ENCODE assay signal across 19 mouse cellular contexts in genomic region chr9:41029827-41030226, GRCm38 (mm10). TPM values are rescaled to one million over a fixed set of nuclear protein-coding genes. Genes with fewer than 3 reads are reported as not detected.
DNase-seq lines count a peak whose midpoint lies in the region; ATAC-seq and TF ChIP-seq lines count a peak whose summit lies in the region.
"Had no signal": no experiment of that assay in that cellular context is flagged by ENCODE, and none has a peak within 500 bp of the region (broad histone marks: within the 10 kb centered on the region; RNA-seq: fewer than 3 reads in every experiment).

No protein-coding gene starts in this region.

- ATAC-seq in kidney, postnatal 0 days (replicated peaks; ENCODE audit: low FRiP score, low read depth) = no peak
- ATAC-seq in neural tube, embryonic 15.5 days (ENCODE audit: low FRiP score) = no peak
- ATAC-seq: forebrain, embryonic 14.5 days; Patski had no signal

- TF ChIP-seq RAD21 in MEL (IDR thresholded peaks at IDR 0.05; ENCODE audit: low read depth, low read length) = no peak; the same call in 1 of the 2 replicates

- no peaks in the 10 kb centered on the region for H3K36me3 ChIP-seq in kidney, postnatal 0 days (ENCODE audit: insufficient read depth, low read length)
- no peaks in the 10 kb centered on the region for H3K36me3 ChIP-seq in thymus, adult 2 months (ENCODE audit: control insufficient read depth, insufficient read depth, low read length)
- no peaks in the 10 kb centered on the region; a peak in 1 of 4 replicates for H3K36me3 ChIP-seq in MEL (ENCODE audit: control insufficient read depth in 1 of 2, insufficient read depth in 2 of 2, low read length in 2 of 2)
- H3K36me3 ChIP-seq in splenic B cell, adult 2 months (ENCODE audit: control insufficient read depth, insufficient read depth, low read length, poor library complexity, severe bottlenecking) = 0 out of 2 replicates have a peak, but pooled peaks cover 2% of the 10 kb centered on the region
- peaks cover 36% of the 10 kb centered on the region for H3K36me3 ChIP-seq in neural tube, embryonic 15.5 days
- H3K36me3 ChIP-seq: limb, embryonic 15.5 days; midbrain, embryonic 10.5 days had no signal

- H3K27me3 ChIP-seq in kidney, postnatal 0 days (ENCODE audit: insufficient read depth, low read length) = no peaks in the 10 kb centered on the region
- no peaks in the 10 kb centered on the region for H3K27me3 ChIP-seq in thymus, adult 2 months (ENCODE audit: control insufficient read depth, insufficient read depth, low read length)
- H3K27me3 ChIP-seq in MEL (ENCODE audit: control insufficient read depth in 1 of 2, insufficient read depth in 2 of 2, low read length in 2 of 2) = no peaks in the 10 kb centered on the region
- H3K27me3 ChIP-seq in splenic B cell, adult 2 months (ENCODE audit: control insufficient read depth, insufficient read depth, low read length, poor library complexity, severe bottlenecking) = no peaks in the 10 kb centered on the region
- H3K27me3 ChIP-seq in neural tube, embryonic 15.5 days (replicated peaks) = no peaks in the 10 kb centered on the region
- H3K27me3 ChIP-seq: limb, embryonic 15.5 days; Patski had no signal

- H3K4me2 ChIP-seq in kidney, postnatal 0 days (ENCODE audit: low read length) = no peak overlapping the region
- H3K4me2 ChIP-seq in neural tube, embryonic 15.5 days = no peak overlapping the region
- H3K4me2 ChIP-seq: limb, embryonic 15.5 days had no signal

- H3K27ac ChIP-seq in kidney, postnatal 0 days = no peak overlapping the region
- H3K27ac ChIP-seq in thymus, adult 2 months (ENCODE audit: control insufficient read depth, insufficient read depth, low read length) = no peak overlapping the region
- H3K27ac ChIP-seq in MEL (ENCODE audit: control insufficient read depth, low read depth, low read length) = no peak overlapping the region
- no peak overlapping the region for H3K27ac ChIP-seq in neural tube, embryonic 15.5 days (replicated peaks)
- H3K27ac ChIP-seq: gastrocnemius, adult 2 months; limb, embryonic 15.5 days; midbrain, embryonic 10.5 days had no signal

- H3K4me3 ChIP-seq in kidney, postnatal 0 days (replicated peaks; ENCODE audit: low read depth, low read length) = no peak overlapping the region
- H3K4me3 ChIP-seq in thymus, adult 2 months (ENCODE audit: control insufficient read depth, insufficient read depth, low read length) = no peak overlapping the region
- no peak overlapping the region for H3K4me3 ChIP-seq in MEL (ENCODE audit: control insufficient read depth in 1 of 2, insufficient read depth in 1 of 2, low read depth in 2 of 2, low read length in 2 of 2)
- H3K4me3 ChIP-seq in neural tube, embryonic 15.5 days (replicated peaks) = no peak overlapping the region
- H3K4me3 ChIP-seq: gastrocnemius, adult 2 months; limb, embryonic 15.5 days; midbrain, embryonic 10.5 days had no signal

- no peaks in the 10 kb centered on the region for H3K79me2 ChIP-seq in MEL (ENCODE audit: control insufficient read depth, insufficient read depth, low read length, poor library complexity)

- WGBS in kidney, postnatal 0 days = 74% methylated on average over 6 of the region's 6 CpGs
- 80% methylated on average over 6 of the region's 6 CpGs for WGBS in thymus, adult 2 months
- 76% methylated on average over 6 of the region's 6 CpGs for WGBS in neural tube, embryonic 15.5 days

- H3K9me3 ChIP-seq in kidney, postnatal 0 days (replicated peaks; ENCODE audit: low read length) = no peaks in the 10 kb centered on the region
- no peaks in the 10 kb centered on the region for H3K9me3 ChIP-seq in MEL (replicated peaks; ENCODE audit: insufficient read depth, low read length)
- H3K9me3 ChIP-seq in neural tube, embryonic 15.5 days (replicated peaks) = no peaks in the 10 kb centered on the region
- H3K9me3 ChIP-seq: limb, embryonic 15.5 days; midbrain, embryonic 10.5 days had no signal

- DNase-seq in kidney, postnatal 0 days (ENCODE audit: low spot score) = no peak
- no peak for DNase-seq in kidney, adult 9 months
- peak; percentile 12 for DNase-seq in thymus, adult 2 months
- DNase-seq in thymus, postnatal 4 days = no peak
- DNase-seq in MEL (ENCODE audit: low read depth, low spot score) = peak; percentile 31
- DNase-seq in splenic B cell, adult 2 months (ENCODE audit: low read depth, low spot score) = peak; percentile 11
- DNase-seq in adrenal gland, adult (ENCODE audit: inconsistent age in 2 of 2, low spot score in 1 of 2) = no peak
- DNase-seq: cerebellum, adult 18-20 months; embryo, embryonic 11 days; gastrocnemius, adult 2 months; heart, adult 18-20 months had no signal

- H3K4me1 ChIP-seq in kidney, postnatal 0 days (replicated peaks; ENCODE audit: insufficient read depth, low read length) = no peaks in the 10 kb centered on the region
- no peaks in the 10 kb centered on the region for H3K4me1 ChIP-seq in thymus, adult 2 months (replicated peaks; ENCODE audit: control insufficient read depth, insufficient read depth, low read length)
- H3K4me1 ChIP-seq in MEL (ENCODE audit: control insufficient read depth in 1 of 2, insufficient read depth in 2 of 2, low read length in 2 of 2) = no peaks in the 10 kb centered on the region
- H3K4me1 ChIP-seq in neural tube, embryonic 15.5 days = peaks cover 23% of the 10 kb centered on the region

- TF ChIP-seq POLR2A in thymus, adult 2 months (IDR thresholded peaks at IDR 0.05; ENCODE audit: control insufficient read depth, extremely low read depth, insufficient read depth, low read length, poor library complexity) = no peak
- no peak for TF ChIP-seq POLR2A in MEL (IDR thresholded peaks at IDR 0.05; ENCODE audit: control insufficient read depth in 1 of 2, insufficient read depth in 1 of 2, low read depth in 1 of 2, low read length in 2 of 2, poor library complexity in 1 of 2)

- TF ChIP-seq CTCF in kidney, postnatal 0 days (IDR thresholded peaks at IDR 0.05; ENCODE audit: low read depth) = peak; percentile 56
- no peak for TF ChIP-seq CTCF in thymus, adult 2 months (IDR thresholded peaks at IDR 0.05; ENCODE audit: borderline replicate concordance, control insufficient read depth, extremely low read depth, insufficient read depth, low read length, poor library complexity)
- TF ChIP-seq CTCF in MEL (IDR thresholded peaks at IDR 0.05 in 2 of 3, conservative IDR thresholded peaks at IDR 0.05 in 1 of 3; ENCODE audit: control insufficient read depth in 1 of 3, insufficient read depth in 1 of 3, low read depth in 2 of 3, low read length in 3 of 3, poor library complexity in 1 of 3, severe bottlenecking in 1 of 3) = peak in 1 of 3 experiments; percentile 18; a peak in 2 of 6 replicates

- no peak overlapping the region for H3K9ac ChIP-seq in kidney, postnatal 0 days (ENCODE audit: low read depth, low read length)
- no peak overlapping the region for H3K9ac ChIP-seq in MEL (ENCODE audit: control insufficient read depth, low read depth, low read length, poor library complexity, severe bottlenecking)
- H3K9ac ChIP-seq in neural tube, embryonic 15.5 days (replicated peaks) = no peak overlapping the region
- H3K9ac ChIP-seq: limb, embryonic 15.5 days had no signal

- no peak for TF ChIP-seq EP300 in MEL (IDR thresholded peaks at IDR 0.05; ENCODE audit: low read depth in 1 of 2, low read length in 2 of 2)

TF ChIP-seq in MEL, 35 proteins besides CTCF, POLR2A, EP300 and RAD21:
- no peak for TF ChIP-seq TAL1 (IDR thresholded peaks at IDR 0.05; ENCODE audit: low read length)
- TF ChIP-seq BHLHE40 (IDR thresholded peaks at IDR 0.05; ENCODE audit: borderline replicate concordance, low read depth, low read length) = no peak
- TF ChIP-seq SIN3A (IDR thresholded peaks at IDR 0.05; ENCODE audit: low read length) = no peak
- no peak for TF ChIP-seq CHD2 (IDR thresholded peaks at IDR 0.05; ENCODE audit: low read length)
- TF ChIP-seq MYC (IDR thresholded peaks at IDR 0.05; ENCODE audit: low read depth, low read length) = no peak
- TF ChIP-seq GABPA (IDR thresholded peaks at IDR 0.05; ENCODE audit: low read depth, low read length) = no peak
- no peak for TF ChIP-seq POLR2AphosphoS5 (IDR thresholded peaks at IDR 0.05; ENCODE audit: borderline replicate concordance, low read depth, low read length)
- TF ChIP-seq USF2 (IDR thresholded peaks at IDR 0.05; ENCODE audit: borderline replicate concordance in 1 of 2, insufficient read depth in 1 of 2, low read depth in 1 of 2, low read length in 2 of 2) = no peak
- no peak for TF ChIP-seq ZMIZ1 (IDR thresholded peaks at IDR 0.05; ENCODE audit: low read depth, low read length)
- TF ChIP-seq UBTF (IDR thresholded peaks at IDR 0.05; ENCODE audit: borderline replicate concordance, insufficient read depth, low read depth, low read length) = no peak
- TF ChIP-seq MAX (IDR thresholded peaks at IDR 0.05; ENCODE audit: low read length) = no peak
- no peak for TF ChIP-seq GATA1 (IDR thresholded peaks at IDR 0.05; ENCODE audit: low read depth, low read length)
- TF ChIP-seq JUND (IDR thresholded peaks at IDR 0.05; ENCODE audit: low read depth, low read length) = no peak
- no peak for TF ChIP-seq CHD1 (IDR thresholded peaks at IDR 0.05; ENCODE audit: low read depth, low read length)

RNA-seq across cellular contexts. Expression of gene Crtam, which starts 25.4 kb away (rescaled TPM):
- 0.41 and 0.46 TPM in 2 replicates for polyA plus RNA-seq in kidney, postnatal 0 days (2015; fragmentation: Nextera tagmentation; extraction: Ambion mirVana)
- 0.13 and 0.47 TPM in 2 replicates for polyA plus RNA-seq in thymus, adult 2 months (2012; rRNA removed)
- not detected in 2 replicates for total RNA-seq in MEL (2012; rRNA removed)
- polyA plus RNA-seq in MEL (2012; ENCODE audit: insufficient read depth in 1 of 2, insufficient read length in 2 of 2, low read depth in 1 of 2, low replicate concordance in 2 of 2, missing spikeins in 1 of 2) = under 1 TPM in 1 of 2 experiments, not detected in 1; 0.04 TPM
- polyA plus RNA-seq in neural tube, embryonic 15.5 days (2015; fragmentation: Nextera tagmentation; extraction: Ambion mirVana) = 0.08 and 0.15 TPM in 2 replicates
- total RNA-seq: gastrocnemius, adult 2 months; heart, postnatal 25 days; layer of hippocampus, adult 8-10 months had no signal
- polyA plus RNA-seq: lung, embryonic 16.5 days; midbrain, embryonic 10.5 days; Patski had no signal

Comparison
In these comparisons a context has a peak if more than half of its experiments do, and no peak if none do; other contexts are left out.
1. DNase-seq: peak in thymus, adult 2 months (single experiment), MEL (single experiment) and splenic B cell, adult 2 months (single experiment); none in kidney, postnatal 0 days (single experiment), kidney, adult 9 months (single experiment), thymus, postnatal 4 days (single experiment) and adrenal gland, adult (0 of 2).